ENCODE assay signal across 7 mouse cellular contexts in genomic region chr15:94722759-94723158, GRCm38 (mm10).
DNase-seq lines count a peak whose midpoint lies in the region.

No protein-coding gene starts in this region.

- intact Hi-C loops in left cerebral cortex, postnatal 14 days (cut with DNase I), result loop anchor here (2.0 kb wide), 1 partner anchor 852 kb away; no protein-coding TSS in a partner anchor

- DNase-seq in ovary, postnatal 10 days (ENCODE audit: low spot score), result peak; percentile 12
- DNase-seq in ovary, postnatal 36 days (ENCODE audit: low spot score), result no peak
- DNase-seq in adipocyte (ENCODE audit: low spot score), result peak; percentile 55
- DNase-seq in cerebellum, postnatal 14 days, result peak; percentile 86 to 87
- DNase-seq in heart, postnatal 4 days, result peak; percentile 65
- DNase-seq in left cerebral cortex, postnatal 14 days (ENCODE audit: low spot score in 2 of 2), result peak; percentile 88 to 92
- peak; percentile 30 for DNase-seq in right cerebral cortex, postnatal 25 days
